Mouse (Mus musculus) olfactory bulb, adult 2 months (tissue): Measurements from ENCODE around the gene Ppp1r1c.

ENCODE experiments used
- CTCF ChIP-seq: fragments of 200-500 bp; IDR thresholded peaks from 2 replicates; pipeline ENCODE4 v1.5.1; 2012; ENCODE audit warnings: low read depth, mild to moderate bottlenecking, low read length, moderate library complexity; ENCODE audit not compliant: insufficient read depth
- POLR2A ChIP-seq: fragments of 200-500 bp; IDR thresholded peaks from 2 replicates; pipeline ENCODE4 v1.6.1; 2012; ENCODE audit warnings: mild to moderate bottlenecking, low read depth, low read length, moderate library complexity; ENCODE audit not compliant: insufficient read depth

DNA sequence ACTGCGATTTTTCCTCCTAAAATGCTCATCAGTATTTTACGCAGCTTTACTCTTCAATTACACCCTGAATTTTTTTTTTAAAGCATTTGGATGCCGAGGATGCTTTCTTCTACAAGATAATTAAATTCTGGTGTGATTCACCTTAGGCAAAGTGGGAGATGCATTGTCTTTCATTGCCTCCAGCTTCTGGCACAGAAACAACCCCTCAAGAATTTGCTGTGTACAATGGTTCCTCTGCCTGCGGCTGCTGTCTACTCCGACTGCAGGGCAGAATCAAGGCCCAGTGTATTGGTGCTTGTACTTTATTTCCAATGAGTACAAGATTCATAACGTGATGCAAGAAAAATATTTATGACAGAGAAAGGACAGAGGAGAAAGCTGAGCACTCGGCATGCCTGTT, 73.2 kb downstream of the Ppp1r1c start:
- TF ChIP-seq POLR2A (no peak), CTCF (no peak)
